Mouse (Mus musculus) myocyte (in vitro differentiated cells): ENCODE measurements at regions not wholly inside any gene's neighbourhood (a gene's known extent, or its start where the extent isn't known, plus 50 kb on each side); places are given as distances from the start of the nearest gene placed in this dataset.

Experiments used
- H3K27me3 ChIP-seq: one replicate; pipeline ENCODE4 v1.6.1; 2011; ENCODE audit not compliant: control insufficient read depth, insufficient read depth, insufficient read length
- H3K36me3 ChIP-seq: one replicate; pipeline ENCODE4 v1.6.1; 2011; ENCODE audit not compliant: control insufficient read depth, insufficient read depth
- H3K4me2 ChIP-seq: one replicate; pipeline ENCODE4 v1.6.1; 2011; ENCODE audit warnings: low read depth, control low read depth
- H3K4me3 ChIP-seq: one replicate; pipeline ENCODE4 v1.5.1; 2011; ENCODE audit warnings: mild to moderate bottlenecking, control low read depth, moderate library complexity
- H3K79me2 ChIP-seq: one replicate; pipeline ENCODE4 v1.6.1; 2011; ENCODE audit not compliant: control insufficient read depth, insufficient read depth
- H3ac ChIP-seq: one replicate; pipeline ENCODE4 v1.6.1; 2011; ENCODE audit not compliant: control insufficient read depth, insufficient read length
- CEBPB ChIP-seq: IDR thresholded peaks from 2 replicates; pipeline ENCODE4 v1.6.1; 2011; ENCODE audit warnings: mild to moderate bottlenecking, moderate library complexity; ENCODE audit not compliant: poor library complexity, insufficient read depth, severe bottlenecking
- E2F4 ChIP-seq: IDR thresholded peaks from one replicate; pipeline ENCODE4 v1.6.1; 2011; ENCODE audit warnings: mild to moderate bottlenecking, control low read depth, moderate library complexity; ENCODE audit not compliant: insufficient read depth
- MAX ChIP-seq: IDR thresholded peaks from one replicate; pipeline ENCODE4 v1.6.1; 2011; ENCODE audit warnings: low read depth, mild to moderate bottlenecking, control low read depth
- MYOD1 ChIP-seq, 3 experiments: IDR thresholded peaks; one replicate each; pipeline ENCODE4 v1.6.1; 2011; ENCODE audit warnings: control low read depth in 2 of 3, low read depth in 2 of 3, mild to moderate bottlenecking in 2 of 3, moderate library complexity in 1 of 3; ENCODE audit not compliant: insufficient read length in 2 of 3, control insufficient read depth in 1 of 3
- MYOG ChIP-seq, 3 experiments: IDR thresholded peaks; one replicate each; pipeline ENCODE4 v1.6.1; 2011; ENCODE audit warnings: control low read depth in 2 of 3, low read depth in 2 of 3, mild to moderate bottlenecking in 2 of 3; ENCODE audit not compliant: insufficient read length in 2 of 3, control insufficient read depth in 1 of 3, insufficient read depth in 1 of 3
- POLR2A ChIP-seq: IDR thresholded peaks from one replicate; pipeline ENCODE4 v1.6.1; 2011; ENCODE audit warnings: low read depth, mild to moderate bottlenecking, control low read depth, moderate library complexity; ENCODE audit not compliant: insufficient read length
- POLR2AphosphoS2 ChIP-seq: IDR thresholded peaks from one replicate; pipeline ENCODE4 v1.6.1; 2011; ENCODE audit warnings: low read depth, control low read depth; ENCODE audit not compliant: insufficient read length
- REST ChIP-seq: IDR thresholded peaks from one replicate; pipeline ENCODE4 v1.6.1; 2011; ENCODE audit warnings: mild to moderate bottlenecking, control low read depth, moderate library complexity; ENCODE audit not compliant: insufficient read depth, insufficient read length
- SRF ChIP-seq: IDR thresholded peaks from one replicate; pipeline ENCODE4 v1.6.1; 2011; ENCODE audit warnings: low read depth; ENCODE audit not compliant: control insufficient read depth, insufficient read length
- TCF12 ChIP-seq: IDR thresholded peaks from one replicate; pipeline ENCODE4 v1.6.1; 2011; ENCODE audit warnings: mild to moderate bottlenecking, control low read depth; ENCODE audit not compliant: poor library complexity, insufficient read depth, severe bottlenecking
- TCF3 ChIP-seq: IDR thresholded peaks from one replicate; pipeline ENCODE4 v1.6.1; 2011; ENCODE audit warnings: low read depth, control low read depth; ENCODE audit not compliant: insufficient read length
- USF1 ChIP-seq: IDR thresholded peaks from one replicate; pipeline ENCODE4 v1.6.1; 2011; ENCODE audit warnings: low read depth, mild to moderate bottlenecking, control low read depth, moderate library complexity

- Histone ChIP-seq H3ac (no peak overlapping the region), H3K4me3 (no peak overlapping the region), H3K4me2 (no peak overlapping the region), H3K27me3 (no peaks in the 10 kb centered on the region), H3K36me3 (no peaks in the 10 kb centered on the region), H3K79me2 (no peaks in the 10 kb centered on the region)
- TF ChIP-seq REST: no peak
These were observed 203.5 kb downstream of the C1d start for GRCm38 (mm10) chr11:17460920-17461279.

- no peaks in the 10 kb centered on the region for H3K79me2 ChIP-seq
- TF ChIP-seq TCF12 (no peak), SRF (no peak), CEBPB (no peak), MYOD1 (IDR thresholded peaks at IDR 0.05; ENCODE audit: control insufficient read depth in 1 of 3, insufficient read length in 2 of 3, low read depth in 2 of 3) (no peak), TCF3 (no peak), USF1 (no peak), MAX (no peak), POLR2AphosphoS2 (no peak), POLR2A (no peak), MYOG (IDR thresholded peaks at IDR 0.05; ENCODE audit: control insufficient read depth in 1 of 3, insufficient read depth in 1 of 3, insufficient read length in 2 of 3, low read depth in 2 of 3) (no peak), REST (no peak), E2F4 (no peak)
- no peak overlapping the region for H3K4me3 ChIP-seq
- no peak overlapping the region for H3K4me2 ChIP-seq
- no peak overlapping the region for H3ac ChIP-seq
- H3K27me3 ChIP-seq: no peaks in the 10 kb centered on the region
- no peaks in the 10 kb centered on the region for H3K36me3 ChIP-seq
These were observed 204.3 kb downstream of the C1d start for GRCm38 (mm10) chr11:17461701-17462100.

- Histone ChIP-seq H3K4me2 (no peak overlapping the region), H3ac (no peak overlapping the region), H3K4me3 (no peak overlapping the region), H3K79me2 (no peaks in the 10 kb centered on the region), H3K36me3 (no peaks in the 10 kb centered on the region), H3K27me3 (no peaks in the 10 kb centered on the region)
- no peak for TF ChIP-seq MYOG (IDR thresholded peaks at IDR 0.05; ENCODE audit: control insufficient read depth in 1 of 3, insufficient read depth in 1 of 3, insufficient read length in 2 of 3, low read depth in 2 of 3)
- TF ChIP-seq MYOD1 (IDR thresholded peaks at IDR 0.05; ENCODE audit: control insufficient read depth in 1 of 3, insufficient read length in 2 of 3, low read depth in 2 of 3): no peak
- no peak for TF ChIP-seq TCF3
- TF ChIP-seq USF1: no peak
- TF ChIP-seq REST: no peak
- TF ChIP-seq TCF12: no peak
- no peak for TF ChIP-seq SRF
- no peak for TF ChIP-seq E2F4
These were observed 207.5 kb downstream of the C1d start for GRCm38 (mm10) chr11:17464875-17465274.

GRCm38 (mm10) chr11:17468431-17469165 lies 211.2 kb downstream of the C1d start:
- peak overlapping the region; percentile 32 for H3K4me2 ChIP-seq
- no peaks in the 10 kb centered on the region for H3K36me3 ChIP-seq
- no peak overlapping the region for H3K4me3 ChIP-seq
- no peak overlapping the region for H3ac ChIP-seq
- no peaks in the 10 kb centered on the region for H3K27me3 ChIP-seq
- TF ChIP-seq POLR2A (no peak), USF1 (no peak), TCF12 (no peak), MAX (no peak), REST (no peak), CEBPB (no peak), POLR2AphosphoS2 (no peak), TCF3 (no peak), E2F4 (no peak), MYOD1 (IDR thresholded peaks at IDR 0.05; ENCODE audit: control insufficient read depth in 1 of 3, insufficient read length in 2 of 3, low read depth in 2 of 3) (no peak), MYOG (IDR thresholded peaks at IDR 0.05; ENCODE audit: control insufficient read depth in 1 of 3, insufficient read depth in 1 of 3, insufficient read length in 2 of 3, low read depth in 2 of 3) (no peak), SRF (no peak)
- no peaks in the 10 kb centered on the region for H3K79me2 ChIP-seq

GRCm38 (mm10) chr11:17481436-17481996 lies 224.1 kb downstream of the C1d start:
- TF ChIP-seq REST: no peak
- TF ChIP-seq USF1: no peak
- TF ChIP-seq MYOD1 (IDR thresholded peaks at IDR 0.05; ENCODE audit: control insufficient read depth in 1 of 3, insufficient read length in 2 of 3, low read depth in 2 of 3): no peak
- TF ChIP-seq SRF: no peak
- TF ChIP-seq POLR2A: no peak
- no peak for TF ChIP-seq TCF12
- no peak for TF ChIP-seq E2F4
- TF ChIP-seq POLR2AphosphoS2: no peak
- TF ChIP-seq MAX: no peak
- TF ChIP-seq CEBPB: no peak
- Histone ChIP-seq H3K4me3 (no peak overlapping the region), H3ac (no peak overlapping the region), H3K79me2 (no peaks in the 10 kb centered on the region), H3K4me2 (no peak overlapping the region), H3K36me3 (no peaks in the 10 kb centered on the region), H3K27me3 (no peaks in the 10 kb centered on the region)
